Mouse (Mus musculus) neural tube, embryonic 10.5 days (tissue): ENCODE measurements around the gene Rnaset2a.
"Not testable (repeated sequence)": the region's sequence is repeated elsewhere in the genome, so short reads cannot be mapped to it uniquely, and the experiment has no call there.

Source experiments
- DNase-seq: peaks from one replicate; pipeline ENCODE4 v3.0.0-alpha.2; 2017; ENCODE audit warnings: low spot score; ENCODE audit errors: extremely low spot score

The Rnaset2a gene

GRCm38 (mm10) chr17:8140210-8140609 lies 7.7 kb downstream of the Rnaset2a start:
- not testable (repeated sequence) for DNase-seq

GRCm38 (mm10) chr17:8138116-8138515 lies 9.8 kb downstream of the Rnaset2a start:
- not testable (repeated sequence) for DNase-seq

DNA sequence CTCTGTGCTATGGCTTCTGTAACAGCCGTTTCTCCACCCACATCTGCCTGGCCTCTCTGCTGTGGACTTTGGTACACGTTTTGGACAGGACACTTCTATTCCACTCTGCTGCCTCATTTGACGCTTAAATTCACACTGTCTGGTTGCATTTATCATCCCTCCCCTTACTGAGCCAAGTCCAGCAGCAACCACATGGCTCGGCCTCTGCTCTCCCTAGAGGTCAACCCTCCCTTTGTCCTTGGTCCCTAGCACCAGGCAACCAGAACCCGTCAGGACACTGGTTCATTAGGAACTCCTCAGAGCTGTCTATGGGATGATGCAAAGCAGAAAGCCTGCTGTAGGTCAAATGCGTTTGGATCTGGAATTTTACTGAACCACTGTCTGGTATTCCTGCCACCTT lies 17.0 kb downstream of the Rnaset2a start:
- not testable (repeated sequence) for DNase-seq

- not testable (repeated sequence) for DNase-seq
These were observed 18.3 kb downstream of the Rnaset2a start for GRCm38 (mm10) chr17:8129578-8129977.

DNA sequence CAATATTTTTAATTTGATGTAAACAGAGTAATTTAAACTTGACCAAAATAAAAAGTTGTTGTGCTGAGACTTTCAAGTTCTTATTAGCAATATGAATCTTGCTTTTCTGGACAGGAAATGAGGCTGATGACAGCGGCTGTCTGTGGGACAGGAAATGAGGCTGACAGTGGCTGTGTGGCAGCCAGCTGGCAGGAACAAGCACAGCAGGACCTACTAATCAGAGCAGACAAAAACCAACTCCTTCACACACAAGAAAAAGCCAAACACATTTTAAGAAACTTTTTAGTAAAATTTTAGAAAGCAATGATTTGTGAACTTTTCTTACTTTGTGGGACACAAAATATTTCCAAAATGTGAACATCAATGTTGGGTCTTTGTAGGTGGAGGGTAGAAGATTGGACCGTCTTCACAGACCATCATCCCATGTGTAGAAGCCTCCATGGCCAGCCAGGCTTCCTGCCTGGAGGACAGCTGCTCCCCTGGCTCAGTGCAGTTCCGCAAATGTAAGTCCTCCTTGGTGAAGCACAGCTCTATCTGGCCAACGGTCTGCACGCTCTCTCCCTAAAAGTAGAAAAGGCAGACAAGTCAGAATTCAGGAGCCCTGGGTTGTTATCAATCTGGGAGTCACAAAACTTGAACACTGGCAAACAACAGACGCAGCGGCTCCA lies 19.4 kb downstream of the Rnaset2a start:
- DNase-seq, result not testable (repeated sequence)

DNA sequence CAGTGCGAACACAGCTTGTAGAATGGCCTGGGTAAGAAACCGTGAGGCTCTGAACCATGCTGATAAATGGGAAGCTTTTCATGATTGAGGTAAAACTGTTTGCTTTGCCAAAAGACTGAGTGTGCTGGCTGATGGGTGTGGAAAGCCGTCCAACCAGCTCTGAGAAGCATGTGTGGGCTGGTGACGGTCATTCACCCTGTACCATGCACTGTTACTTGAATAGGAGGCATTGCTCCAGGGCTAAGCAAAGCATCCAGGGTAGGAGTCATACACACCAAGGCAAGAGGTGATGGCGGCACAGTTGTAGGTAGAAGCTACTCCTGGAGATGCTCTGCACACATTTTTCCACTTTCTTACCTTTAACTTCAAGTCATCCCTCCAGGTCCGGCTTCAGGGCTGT lies 23.3 kb downstream of the Rnaset2a start:
- not testable (repeated sequence) for DNase-seq

DNA sequence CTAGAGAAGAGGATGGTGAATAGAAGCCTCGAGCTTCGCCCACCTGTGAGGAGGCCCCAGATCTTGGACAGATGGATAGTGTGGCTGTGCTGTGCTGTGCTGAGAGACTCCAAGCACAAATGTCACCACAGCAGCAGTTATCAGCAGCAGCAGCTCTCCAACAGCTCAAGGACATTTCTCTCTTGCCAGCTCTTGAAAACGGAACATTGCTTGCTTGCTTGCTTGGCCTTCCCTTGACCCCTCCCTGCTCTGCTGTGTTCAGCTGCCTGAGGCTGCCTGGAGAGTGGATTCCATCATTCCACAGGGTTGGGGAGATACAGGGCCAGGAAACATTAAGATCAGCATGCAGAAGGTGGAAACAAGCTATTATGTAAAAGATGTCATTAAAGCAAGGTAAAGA lies 24.9 kb downstream of the Rnaset2a start:
- not testable (repeated sequence) for DNase-seq

- not testable (repeated sequence) for DNase-seq
These were observed 31.0 kb downstream of the Rnaset2a start for GRCm38 (mm10) chr17:8116928-8117327.

- not testable (repeated sequence) for DNase-seq
These were observed 31.5 kb downstream of the Rnaset2a start for GRCm38 (mm10) chr17:8116378-8116777.

DNA sequence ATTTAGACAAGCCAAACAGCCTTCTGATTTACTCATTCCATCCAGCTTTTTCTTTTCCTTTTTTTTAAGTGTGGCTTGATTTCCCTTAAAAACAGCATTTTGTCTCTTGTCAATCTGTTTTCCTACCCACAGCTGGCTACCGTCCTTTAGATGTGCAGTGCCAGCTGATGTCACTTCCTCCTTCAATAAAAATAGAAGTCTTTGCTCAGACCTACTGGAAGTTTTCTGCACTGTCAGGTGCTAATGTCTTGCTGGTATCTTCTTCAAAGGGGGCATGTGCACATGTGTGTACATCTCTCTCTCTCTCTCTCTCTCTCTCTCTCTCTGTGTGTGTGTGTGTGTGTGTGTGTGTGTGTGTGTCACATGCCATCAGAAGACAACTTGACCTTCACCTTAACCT lies 35.7 kb downstream of the Rnaset2a start:
- DNase-seq, result not testable (repeated sequence)

GRCm38 (mm10) chr17:8101297-8101609 lies 46.6 kb downstream of the Rnaset2a start:
- DNase-seq, result not testable (repeated sequence)

- DNase-seq, result not testable (repeated sequence)
These were observed 47.2 kb downstream of the Rnaset2a start for GRCm38 (mm10) chr17:8100405-8101296.

DNA sequence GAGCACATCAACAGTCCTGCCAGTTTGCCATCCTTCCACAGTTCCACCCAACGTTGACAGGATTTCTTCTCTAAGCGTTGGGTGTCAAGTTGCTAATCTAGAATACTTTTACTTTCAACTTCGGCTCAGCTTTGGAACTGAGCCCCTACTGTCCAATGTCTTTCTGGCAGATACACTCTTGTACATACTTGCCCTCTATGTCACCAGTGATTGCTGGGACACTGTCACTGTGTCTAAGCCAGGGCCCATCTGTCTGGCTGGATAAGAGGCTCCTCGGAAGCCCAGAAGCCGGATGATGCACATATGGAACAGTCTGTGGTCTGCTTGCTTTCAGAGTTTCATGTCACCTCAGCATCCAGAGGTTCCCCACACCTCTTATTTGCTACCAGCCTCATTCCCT lies 51.7 kb downstream of the Rnaset2a start:
- not testable (repeated sequence) for DNase-seq

- DNase-seq, result not testable (repeated sequence)
These were observed 52.2 kb downstream of the Rnaset2a start for GRCm38 (mm10) chr17:8095653-8096052.

- not testable (repeated sequence) for DNase-seq
These were observed 55.1 kb downstream of the Rnaset2a start for GRCm38 (mm10) chr17:8092537-8093526.

- not testable (repeated sequence) for DNase-seq
These were observed 56.6 kb downstream of the Rnaset2a start for GRCm38 (mm10) chr17:8091320-8091719.

DNA sequence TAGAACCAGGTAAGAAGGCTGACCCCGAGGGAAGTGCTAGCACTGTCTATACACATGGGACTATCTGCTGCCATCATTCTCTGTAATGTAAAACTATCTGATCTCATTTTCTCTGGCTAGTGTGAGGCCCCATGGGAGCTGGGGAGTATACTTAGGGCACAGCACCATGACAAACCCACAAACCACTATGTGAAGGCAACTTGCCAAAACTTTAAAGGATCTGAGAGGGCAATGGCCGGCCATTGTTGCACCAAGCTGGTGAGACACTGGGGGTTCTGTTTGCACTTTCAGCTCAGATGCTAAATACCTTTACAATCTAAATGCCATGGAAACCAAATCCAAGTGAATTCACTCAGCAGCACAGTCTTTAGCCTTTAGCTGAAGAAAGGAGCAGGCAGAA lies 78.0 kb downstream of the Rnaset2a start:
- DNase-seq, result not testable (repeated sequence)
